Mouse (Mus musculus): ENCODE measurements around the gene BC051142.

- no peak for TF ChIP-seq TAL1 (IDR thresholded peaks at IDR 0.05; ENCODE audit: low read length)
- TF ChIP-seq GATA1 (IDR thresholded peaks at IDR 0.05; ENCODE audit: low read length) = no peak
Measured at GRCm38 (mm10) chr17:34439795-34440194, 41.2 kb downstream of the BC051142 start.

Data from erythroblast, embryonic 14.5 days (primary cell).